Comparison of ENCODE assay signal across 21 mouse cellular contexts in the genomic region with DNA sequence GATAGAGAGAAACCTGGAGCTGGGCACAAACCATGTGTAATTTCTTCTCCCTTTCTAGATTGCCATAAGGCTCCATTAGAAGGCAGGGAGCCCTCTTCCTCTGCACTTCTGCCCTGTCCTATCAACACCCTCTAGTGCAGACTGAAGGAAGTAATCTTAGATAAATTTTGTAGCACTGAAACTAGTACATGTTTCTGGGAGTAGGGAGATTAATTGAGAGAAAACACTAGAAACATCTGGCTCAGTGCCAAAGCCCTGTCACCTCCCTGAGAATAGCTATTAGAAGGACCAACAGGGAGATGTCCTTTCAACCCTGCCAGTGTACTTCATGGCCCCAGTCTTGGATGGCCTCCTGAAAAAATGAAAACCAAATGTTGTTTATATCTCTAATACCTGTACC. TPM values are rescaled to one million over a fixed set of nuclear protein-coding genes. Genes with fewer than 3 reads are reported as not detected.
A peak's percentile ranks its signal among the peaks of the same experiment; 100 is the strongest.
DNase-seq lines count a peak whose midpoint lies in the region; ATAC-seq and TF ChIP-seq lines count a peak whose summit lies in the region.
"Had no signal": no experiment of that assay in that cellular context is flagged by ENCODE, and none has a peak within 500 bp of the region (broad histone marks: within the 10 kb centered on the region; RNA-seq: fewer than 3 reads in every experiment).

No protein-coding gene starts in this region.

- TF ChIP-seq CTCF in kidney, adult 2 months (conservative IDR thresholded peaks at IDR 0.05; ENCODE audit: insufficient read depth, insufficient read length, low read depth, low read length): no peak
- TF ChIP-seq CTCF in lung, postnatal 0 days (IDR thresholded peaks at IDR 0.05): 0 out of 2 replicates have a peak, but pooled peaks have one; percentile 1

- no peaks in the 10 kb centered on the region for H3K9me3 ChIP-seq in lung, postnatal 0 days (ENCODE audit: low read length)
- H3K9me3 ChIP-seq in heart, embryonic 12.5 days (replicated peaks): peaks cover 7% of the 10 kb centered on the region; the same call in 1 of the 2 replicates
- H3K9me3 ChIP-seq: hindbrain, embryonic 13.5 days; limb, embryonic 13.5 days; lung, embryonic 15.5 days had no signal

- no peak for ATAC-seq in lung, postnatal 0 days
- peak; percentile 42; the same call in 1 of the 2 replicates for ATAC-seq in heart, embryonic 12.5 days (ENCODE audit: insufficient number of reproducible peaks, low FRiP score)
- ATAC-seq: intestine, embryonic 16.5 days had no signal

- no peak overlapping the region for H3K27ac ChIP-seq in kidney, adult 2 months (ENCODE audit: insufficient read depth, low read depth, low read length)
- no peak overlapping the region for H3K27ac ChIP-seq in lung, postnatal 0 days (ENCODE audit: low read length)
- H3K27ac ChIP-seq in heart, embryonic 12.5 days (ENCODE audit: poor library complexity, severe bottlenecking): no peak overlapping the region
- H3K27ac ChIP-seq: hindbrain, embryonic 13.5 days; limb, embryonic 13.5 days; lung, embryonic 15.5 days had no signal

- H3K9ac ChIP-seq in lung, postnatal 0 days (replicated peaks; ENCODE audit: low read depth): no peak overlapping the region
- H3K9ac ChIP-seq in heart, embryonic 12.5 days: no peak overlapping the region
- H3K9ac ChIP-seq: hindbrain, embryonic 13.5 days; limb, embryonic 13.5 days; lung, embryonic 15.5 days had no signal

- H3K4me1 ChIP-seq in kidney, adult 2 months (ENCODE audit: control insufficient read depth, insufficient read depth, low read length): no peaks in the 10 kb centered on the region
- H3K4me1 ChIP-seq in lung, postnatal 0 days (ENCODE audit: insufficient read depth, low read depth, low read length): no peaks in the 10 kb centered on the region
- H3K4me1 ChIP-seq in heart, embryonic 12.5 days (replicated peaks): peaks cover 13% of the 10 kb centered on the region
- H3K4me1 ChIP-seq: hindbrain, embryonic 13.5 days; limb, embryonic 13.5 days; lung, embryonic 15.5 days had no signal

- H3K27me3 ChIP-seq in kidney, adult 2 months (replicated peaks; ENCODE audit: control insufficient read depth, insufficient read depth, low read length): no peaks in the 10 kb centered on the region
- no peaks in the 10 kb centered on the region for H3K27me3 ChIP-seq in lung, postnatal 0 days (replicated peaks; ENCODE audit: insufficient read depth, low read length)
- H3K27me3 ChIP-seq in heart, embryonic 12.5 days (replicated peaks): peaks cover 35% of the 10 kb centered on the region
- H3K27me3 ChIP-seq: hindbrain, embryonic 13.5 days; limb, embryonic 13.5 days; lung, embryonic 15.5 days had no signal

- TF ChIP-seq EP300 in lung, postnatal 0 days (IDR thresholded peaks at IDR 0.05): no peak

- H3K36me3 ChIP-seq in kidney, adult 2 months (ENCODE audit: control insufficient read depth, insufficient read depth, low read length): no peaks in the 10 kb centered on the region
- no peaks in the 10 kb centered on the region for H3K36me3 ChIP-seq in lung, postnatal 0 days (ENCODE audit: insufficient read depth, low read length)
- H3K36me3 ChIP-seq in heart, embryonic 12.5 days: no peaks in the 10 kb centered on the region
- H3K36me3 ChIP-seq: G1E; hindbrain, embryonic 13.5 days; limb, embryonic 13.5 days; lung, embryonic 15.5 days had no signal

- TF ChIP-seq POLR2A in kidney, adult 2 months (IDR thresholded peaks at IDR 0.05; ENCODE audit: low read depth, low read length): no peak

- H3K4me2 ChIP-seq in lung, postnatal 0 days (replicated peaks; ENCODE audit: low read depth, low read length): no peak overlapping the region
- H3K4me2 ChIP-seq in heart, embryonic 12.5 days: no peak overlapping the region
- H3K4me2 ChIP-seq: hindbrain, embryonic 13.5 days; limb, embryonic 13.5 days; lung, embryonic 15.5 days had no signal

- peak; percentile 9 for DNase-seq in kidney, adult 2 months
- no peak for DNase-seq in kidney, postnatal 10 days
- no peak for DNase-seq in lung, postnatal 0 days (ENCODE audit: low spot score)
- no peak for DNase-seq in lung, postnatal 10 days
- peak; percentile 38 for DNase-seq in testis, postnatal 14 days (ENCODE audit: low spot score)
- no peak for DNase-seq in ovary, postnatal 14 days (ENCODE audit: low spot score)
- no peak for DNase-seq in urinary bladder, adult 2 months (ENCODE audit: low spot score)
- DNase-seq: adrenal gland, postnatal 10 days; cerebellum, adult 2 months; gastrocnemius, postnatal 10 days; right cerebral cortex, postnatal 4 days; thymus, adult 18-20 months had no signal

- H3K4me3 ChIP-seq in kidney, adult 2 months (ENCODE audit: insufficient read depth, low read depth, low read length): no peak overlapping the region
- no peak overlapping the region for H3K4me3 ChIP-seq in lung, postnatal 0 days (ENCODE audit: low read depth, low read length)
- no peak overlapping the region for H3K4me3 ChIP-seq in heart, embryonic 12.5 days
- H3K4me3 ChIP-seq: hindbrain, embryonic 13.5 days; limb, embryonic 13.5 days; lung, embryonic 15.5 days; megakaryocyte, embryonic 14.5 days had no signal

RNA-seq across cellular contexts. Expression of gene Serpina3c, which starts 24.9 kb away (rescaled TPM):
- 1.0 and 2.2 TPM in 2 replicates for polyA plus RNA-seq in kidney, adult 2 months (2012; rRNA removed)
- polyA plus RNA-seq in lung, postnatal 0 days (2015; fragmentation: Nextera tagmentation; extraction: Ambion mirVana): 4.3 and 5.6 TPM in 2 replicates
- 0.13 TPM in 1 of 2 replicates, not detected in the other for polyA plus RNA-seq in heart, embryonic 12.5 days (2016; fragmentation: Nextera tagmentation; extraction: Ambion mirVana)
- 4.5 and 5.4 TPM in 2 replicates for polyA plus RNA-seq in urinary bladder, adult 2 months (2012; rRNA removed)
- polyA plus RNA-seq: embryonic facial prominence, embryonic 11.5 days; G1E; hindbrain, embryonic 13.5 days; limb, embryonic 13.5 days; neural tube, embryonic 14.5 days had no signal

RNA-seq across cellular contexts. Expression of gene Serpina3f, which starts 35.8 kb away (rescaled TPM):
- polyA plus RNA-seq in kidney, adult 2 months (2012; rRNA removed): 0.12 and 0.70 TPM in 2 replicates
- 0.99 and 1.8 TPM in 2 replicates for polyA plus RNA-seq in lung, postnatal 0 days (2015; fragmentation: Nextera tagmentation; extraction: Ambion mirVana)
- polyA plus RNA-seq in heart, embryonic 12.5 days (2016; fragmentation: Nextera tagmentation; extraction: Ambion mirVana): 0.09 TPM in 1 of 2 replicates, not detected in the other
- 0.43 and 1.2 TPM in 2 replicates for polyA plus RNA-seq in urinary bladder, adult 2 months (2012; rRNA removed)
- polyA plus RNA-seq: cerebellum, adult 2 months; G1E; hindbrain, embryonic 13.5 days; limb, embryonic 13.5 days; neural tube, embryonic 14.5 days had no signal

RNA-seq across cellular contexts. Expression of gene Serpina3b, which starts 50.8 kb away (rescaled TPM):
- polyA plus RNA-seq in kidney, adult 2 months (2012; rRNA removed): not detected in 2 replicates
- polyA plus RNA-seq in lung, postnatal 0 days (2015; fragmentation: Nextera tagmentation; extraction: Ambion mirVana): not detected in 2 replicates
- 0.09 and 0.10 TPM in 2 replicates for polyA plus RNA-seq in heart, embryonic 12.5 days (2016; fragmentation: Nextera tagmentation; extraction: Ambion mirVana)
- 0.84 and 1.7 TPM in 2 replicates for polyA plus RNA-seq in urinary bladder, adult 2 months (2012; rRNA removed)
- polyA plus RNA-seq: cerebellum, adult 2 months; embryonic facial prominence, embryonic 11.5 days; G1E; hindbrain, embryonic 13.5 days; limb, embryonic 13.5 days; lung, embryonic 15.5 days; neural tube, embryonic 14.5 days had no signal

RNA-seq across cellular contexts. Expression of gene Serpina3g, which starts 57.5 kb away (rescaled TPM):
- 3.7 and 8.2 TPM in 2 replicates for polyA plus RNA-seq in kidney, adult 2 months (2012; rRNA removed)
- 27.1 and 33.7 TPM in 2 replicates for polyA plus RNA-seq in lung, postnatal 0 days (2015; fragmentation: Nextera tagmentation; extraction: Ambion mirVana)
- polyA plus RNA-seq in heart, embryonic 12.5 days (2016; fragmentation: Nextera tagmentation; extraction: Ambion mirVana): 1.3 and 1.4 TPM in 2 replicates
- polyA plus RNA-seq in urinary bladder, adult 2 months (2012; rRNA removed): 12.6 and 18.0 TPM in 2 replicates
- polyA plus RNA-seq: G1E had no signal

Comparison
In these comparisons a context has a peak if more than half of its experiments do, and no peak if none do; other contexts are left out.
1. DNase-seq: peak in kidney, adult 2 months (single experiment) and testis, postnatal 14 days (single experiment); none in kidney, postnatal 10 days (single experiment), lung, postnatal 0 days (single experiment), lung, postnatal 10 days (single experiment), ovary, postnatal 14 days (single experiment) and urinary bladder, adult 2 months (single experiment).